Mouse (Mus musculus) inflammation-experienced regulatory T-cells, adult 16 weeks (primary cell): ENCODE results near the gene Prr19. TPM values are rescaled to one million over a fixed set of nuclear protein-coding genes. Genes with fewer than 3 reads are reported as not detected.

Experiments
- polyA plus RNA-seq: library from polyadenylated mRNA; unstranded; fragments of 100-300 nt; shearing (Covaris generic); gene quantifications from one replicate; pipeline ENCODE4 v1.2.1, GENCODE M21; 2017

The Prr19 gene
- not detected for polyA plus RNA-seq

DNA sequence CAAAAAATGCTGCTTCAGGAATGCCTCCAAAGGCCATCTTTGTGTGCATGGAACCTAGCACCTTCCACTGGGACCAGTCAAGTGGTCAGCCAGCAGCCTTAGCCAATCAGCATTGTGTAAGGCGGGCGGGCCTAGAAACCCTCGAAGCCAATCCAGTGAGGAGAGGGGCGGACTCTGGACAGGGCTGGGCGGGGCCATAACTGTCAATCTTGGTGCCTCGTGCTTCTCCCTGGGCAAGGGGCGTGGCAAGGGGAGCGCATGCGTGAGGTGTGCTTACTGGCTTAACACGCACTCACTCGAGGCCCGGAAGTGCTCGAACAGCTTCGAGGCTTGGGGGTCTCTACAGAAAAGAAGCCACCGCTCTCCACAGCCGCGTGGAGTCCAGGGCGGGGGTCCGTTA lies at the start of gene Prr19:
Prr19 (plus strand) TSS at position 349 of the 400 bp plus-strand sequence.

GRCm38 (mm10) chr7:25267301-25267750 lies 33.9 kb upstream of the Prr19 start, which contains the start of gene Cic:
Gene Cic, plus strand, starts transcription at chr7:25267704.

GRCm38 (mm10) chr7:25297454-25298325 lies 3.5 kb upstream of the Prr19 start, which contains the start of gene Pafah1b3:
Gene Pafah1b3, minus strand, starts transcription at chr7:25297986.

GRCm38 (mm10) chr7:25305956-25306613 lies 4.9 kb downstream of the Prr19 start, which contains the start of gene Tmem145:
Gene Tmem145, plus strand, starts transcription at chr7:25306106.

GRCm38 (mm10) chr7:25316532-25317445 lies 15.6 kb downstream of the Prr19 start, which contains the start of gene Megf8:
Gene Megf8, plus strand, starts transcription at chr7:25317164.

Other genes starting within 250 kb of the Prr19 start
- gene Grik5, start 229.1 kb upstream of the Prr19 start, polyA plus RNA-seq: 6.6 TPM
- gene Zfp574, start 228.8 kb upstream of the Prr19 start, polyA plus RNA-seq: 49.1 TPM
- gene Pou2f2, start 121.7 kb upstream of the Prr19 start, polyA plus RNA-seq: 134 TPM
- 58.4 TPM for gene Dedd2, start 80.8 kb upstream of the Prr19 start, polyA plus RNA-seq
- 3.5 TPM for gene Zfp526, start 80.0 kb upstream of the Prr19 start, polyA plus RNA-seq
- gene Gsk3a, start 63.6 kb upstream of the Prr19 start, polyA plus RNA-seq: 7.3 TPM
- 0.73 TPM for gene Erf, start 50.6 kb upstream of the Prr19 start, polyA plus RNA-seq
- gene Cic, start 33.7 kb upstream of the Prr19 start, polyA plus RNA-seq: 25.5 TPM
- gene Pafah1b3, start 3.4 kb upstream of the Prr19 start, polyA plus RNA-seq: 49.2 TPM
- not detected for gene Tmem145, start 4.7 kb downstream of the Prr19 start, polyA plus RNA-seq
- gene Megf8, start 15.8 kb downstream of the Prr19 start, polyA plus RNA-seq: 0.46 TPM
- not detected for gene Cnfn, start 68.3 kb downstream of the Prr19 start, polyA plus RNA-seq
- 16.9 TPM for gene Lipe, start 97.3 kb downstream of the Prr19 start, polyA plus RNA-seq
- 0.52 TPM for gene Cxcl17, start 111.5 kb downstream of the Prr19 start, polyA plus RNA-seq
- gene Ceacam1, start 176.2 kb downstream of the Prr19 start, polyA plus RNA-seq: 0.60 TPM
- not detected for gene Ceacam2, start 238.4 kb downstream of the Prr19 start, polyA plus RNA-seq